In the genomic region with DNA sequence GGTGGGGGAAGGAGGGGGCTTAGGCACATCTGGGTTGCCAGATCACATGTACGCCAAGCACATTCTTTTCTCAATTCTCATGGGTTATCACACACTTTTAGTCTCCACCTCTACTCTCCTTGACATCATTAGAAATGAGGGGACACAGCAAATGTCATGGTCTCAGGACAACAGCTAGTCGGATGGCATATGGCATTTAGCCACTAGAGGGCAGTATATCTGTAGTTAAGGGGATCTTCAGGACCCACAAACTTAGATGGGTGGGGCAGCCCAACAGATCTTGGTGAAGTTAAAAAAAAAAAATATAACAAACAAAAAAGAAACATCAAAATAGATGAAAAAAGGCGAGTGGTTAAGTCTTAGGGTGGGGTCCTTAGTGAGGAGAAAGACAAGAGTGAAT, we compare ENCODE assay signal across 9 mouse cellular contexts. TPM values are rescaled to one million over a fixed set of nuclear protein-coding genes. Genes with fewer than 3 reads are reported as not detected.
A peak's percentile ranks its signal among the peaks of the same experiment; 100 is the strongest.
DNase-seq lines count a peak whose midpoint lies in the region; ATAC-seq lines count a peak whose summit lies in the region.
"Had no signal": no experiment of that assay in that cellular context is flagged by ENCODE, and none has a peak within 500 bp of the region (broad histone marks: within the 10 kb centered on the region; RNA-seq: fewer than 3 reads in every experiment).

No protein-coding gene starts in this region.

- H3K4me2 ChIP-seq in forebrain, embryonic 14.5 days (ENCODE audit: low read length), result no peak overlapping the region
- H3K4me2 ChIP-seq in forebrain, embryonic 13.5 days, result no peak overlapping the region
- H3K4me2 ChIP-seq: hindbrain, embryonic 15.5 days had no signal

- no peak overlapping the region for H3K4me3 ChIP-seq in forebrain, embryonic 14.5 days (ENCODE audit: low read depth, low read length)
- H3K4me3 ChIP-seq in forebrain, embryonic 13.5 days, result no peak overlapping the region
- H3K4me3 ChIP-seq: hindbrain, embryonic 15.5 days had no signal

- H3K9me3 ChIP-seq in forebrain, embryonic 14.5 days (replicated peaks; ENCODE audit: control insufficient read depth, low read length), result no peaks in the 10 kb centered on the region
- no peaks in the 10 kb centered on the region for H3K9me3 ChIP-seq in forebrain, embryonic 13.5 days (replicated peaks)
- H3K9me3 ChIP-seq: hindbrain, embryonic 15.5 days had no signal

- no peak overlapping the region for H3K27ac ChIP-seq in forebrain, embryonic 14.5 days (ENCODE audit: low read depth, low read length)
- H3K27ac ChIP-seq in forebrain, embryonic 13.5 days, result no peak overlapping the region
- H3K27ac ChIP-seq: hindbrain, embryonic 15.5 days had no signal

- no peaks in the 10 kb centered on the region for H3K27me3 ChIP-seq in forebrain, embryonic 14.5 days (replicated peaks; ENCODE audit: control insufficient read depth, insufficient read depth, low read length)
- no peaks in the 10 kb centered on the region for H3K27me3 ChIP-seq in forebrain, embryonic 13.5 days
- H3K27me3 ChIP-seq: hindbrain, embryonic 15.5 days had no signal

- WGBS in forebrain, embryonic 14.5 days, result 16% methylated on average over 3 of the region's 3 CpGs
- 14% methylated on average over 3 of the region's 3 CpGs for WGBS in forebrain, embryonic 13.5 days

- peaks cover 16% of the 10 kb centered on the region; the same call in 1 of the 2 replicates for H3K36me3 ChIP-seq in forebrain, embryonic 14.5 days (ENCODE audit: control insufficient read depth, insufficient read depth, low read length)
- H3K36me3 ChIP-seq in forebrain, embryonic 13.5 days (ENCODE audit: poor library complexity, severe bottlenecking), result no peaks in the 10 kb centered on the region

- no peak for ATAC-seq in forebrain, embryonic 14.5 days
- ATAC-seq in forebrain, embryonic 13.5 days, result no peak
- peak; percentile 37; the same call in 1 of the 2 replicates for ATAC-seq in megakaryocyte, adult 5-6 weeks (ENCODE audit: poor library complexity, severe bottlenecking)

- H3K4me1 ChIP-seq in forebrain, embryonic 14.5 days (ENCODE audit: control insufficient read depth, insufficient read depth, low read length), result peaks cover 13% of the 10 kb centered on the region
- H3K4me1 ChIP-seq in forebrain, embryonic 13.5 days, result peaks cover 21% of the 10 kb centered on the region

- no peak overlapping the region for H3K9ac ChIP-seq in forebrain, embryonic 14.5 days (ENCODE audit: low read length)
- no peak overlapping the region for H3K9ac ChIP-seq in forebrain, embryonic 13.5 days
- H3K9ac ChIP-seq: hindbrain, embryonic 15.5 days had no signal

- DNase-seq in forebrain, embryonic 14.5 days (ENCODE audit: low spot score), result peak; percentile 89
- DNase-seq in ovary, postnatal 14 days (ENCODE audit: low spot score), result peak; percentile 65
- no peak for DNase-seq in ovary, adult 18-20 months (ENCODE audit: low spot score)
- DNase-seq in cerebellum, adult 8-10 months, result peak; percentile 76
- DNase-seq in induced T-regulatory cell, adult 2 months (ENCODE audit: low read depth), result peak; percentile 91
- peak; percentile 50 to 85 for DNase-seq in thymus, postnatal 10 days (ENCODE audit: low spot score in 2 of 2)

RNA-seq across cellular contexts. Expression of a gene that starts 6.3 kb away (rescaled TPM):
- 8.0 and 12.2 TPM in 2 replicates for polyA plus RNA-seq in forebrain, embryonic 14.5 days (2014; fragmentation: Nextera tagmentation; extraction: Ambion mirVana)
- polyA plus RNA-seq in forebrain, embryonic 13.5 days (2015; fragmentation: Nextera tagmentation; extraction: Ambion mirVana), result 13.7 and 14.3 TPM in 2 replicates
- total RNA-seq in megakaryocyte, adult 5-6 weeks (2015), result 33.7 and 37.1 TPM in 2 replicates
- total RNA-seq in megakaryocyte, adult 5-6 weeks (2017), result 16.7 and 52.1 TPM in 2 replicates

RNA-seq across cellular contexts. Expression of a gene that starts 17.0 kb away (rescaled TPM):
- polyA plus RNA-seq in forebrain, embryonic 14.5 days (2014; fragmentation: Nextera tagmentation; extraction: Ambion mirVana), result 30.3 and 33.5 TPM in 2 replicates
- polyA plus RNA-seq in forebrain, embryonic 13.5 days (2015; fragmentation: Nextera tagmentation; extraction: Ambion mirVana), result 31.7 and 33.0 TPM in 2 replicates
- total RNA-seq in megakaryocyte, adult 5-6 weeks (2015), result 4.8 and 9.6 TPM in 2 replicates
- total RNA-seq in megakaryocyte, adult 5-6 weeks (2017), result 3.4 and 10.2 TPM in 2 replicates

RNA-seq across cellular contexts. Expression of a gene that starts 21.0 kb away (rescaled TPM):
- polyA plus RNA-seq in forebrain, embryonic 14.5 days (2014; fragmentation: Nextera tagmentation; extraction: Ambion mirVana), result 0.18 and 0.36 TPM in 2 replicates
- polyA plus RNA-seq in forebrain, embryonic 13.5 days (2015; fragmentation: Nextera tagmentation; extraction: Ambion mirVana), result 0.22 and 0.28 TPM in 2 replicates
- not detected in 2 replicates for total RNA-seq in megakaryocyte, adult 5-6 weeks (2015)
- not detected in 2 replicates for total RNA-seq in megakaryocyte, adult 5-6 weeks (2017)

RNA-seq across cellular contexts. Expression of a gene that starts 40.7 kb away (rescaled TPM):
- polyA plus RNA-seq in forebrain, embryonic 14.5 days (2014; fragmentation: Nextera tagmentation; extraction: Ambion mirVana), result 10.9 TPM in 2 replicates
- 39.8 and 47.1 TPM in 2 replicates for polyA plus RNA-seq in forebrain, embryonic 13.5 days (2015; fragmentation: Nextera tagmentation; extraction: Ambion mirVana)
- 10.7 and 11.1 TPM in 2 replicates for total RNA-seq in megakaryocyte, adult 5-6 weeks (2015)
- total RNA-seq in megakaryocyte, adult 5-6 weeks (2017), result 11.1 and 28.8 TPM in 2 replicates

RNA-seq across cellular contexts. Expression of a gene that starts 46.0 kb away (rescaled TPM):
- 82.1 and 87.3 TPM in 2 replicates for polyA plus RNA-seq in forebrain, embryonic 14.5 days (2014; fragmentation: Nextera tagmentation; extraction: Ambion mirVana)
- polyA plus RNA-seq in forebrain, embryonic 13.5 days (2015; fragmentation: Nextera tagmentation; extraction: Ambion mirVana), result 95.9 and 99.4 TPM in 2 replicates
- total RNA-seq in megakaryocyte, adult 5-6 weeks (2015), result 60.5 TPM in 2 replicates
- total RNA-seq in megakaryocyte, adult 5-6 weeks (2017), result 99.7 and 126 TPM in 2 replicates
